ENCODE assay signal across 19 mouse cellular contexts in the genomic region with DNA sequence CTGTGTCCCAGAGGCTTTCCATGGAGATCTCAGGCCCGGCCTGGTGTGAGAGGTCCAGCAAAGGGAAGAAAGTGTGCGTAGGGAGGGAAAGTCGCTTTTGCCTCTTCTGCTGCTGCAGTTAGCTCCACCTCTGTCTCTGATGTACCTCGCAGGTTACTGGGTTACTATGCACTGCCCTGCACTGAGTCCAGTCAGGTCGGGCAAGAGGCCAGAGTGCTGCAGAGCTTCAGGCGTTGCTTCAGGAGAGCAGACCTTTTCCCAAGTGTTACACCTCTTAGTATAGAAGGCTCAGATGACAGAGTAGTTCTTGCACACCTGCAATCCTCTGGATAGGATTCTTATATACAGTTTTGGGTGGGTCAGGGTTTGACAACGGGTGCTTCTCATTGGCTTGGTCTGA.
DNase-seq lines count a peak whose midpoint lies in the region; ATAC-seq lines count a peak whose summit lies in the region.
"Had no signal": no experiment of that assay in that cellular context is flagged by ENCODE, and none has a peak within 500 bp of the region (broad histone marks: within the 10 kb centered on the region; RNA-seq: fewer than 3 reads in every experiment).

No protein-coding gene starts in this region.

- ATAC-seq in cerebellum, adult (ENCODE audit: insufficient number of reproducible peaks, low FRiP score, low TSS enrichment): 0 out of 2 replicates have a peak, but pooled peaks have one; percentile 59
- ATAC-seq: activated CD4-positive, CD25-positive, alpha-beta regulatory T cell, adult 4 months; forebrain, embryonic 13.5 days; midbrain, embryonic 15.5 days had no signal

- no peak for DNase-seq in cerebellum, postnatal 4 days (ENCODE audit: low spot score in 2 of 2)
- DNase-seq in cerebellum, adult 11-12 months: peak; percentile 55
- DNase-seq in cerebellum, postnatal 10 days: peak; percentile 23 to 30
- peak; percentile 5 for DNase-seq in kidney, postnatal 10 days
- no peak for DNase-seq in gastrocnemius, adult 18-20 months (ENCODE audit: low spot score)
- no peak for DNase-seq in adrenal gland, postnatal 4 days (ENCODE audit: low spot score in 2 of 2)
- no peak for DNase-seq in urinary bladder, postnatal 36 days (ENCODE audit: low spot score in 2 of 2)
- DNase-seq: adrenal gland, postnatal 10 days; gastrocnemius, postnatal 10 days; heart, adult 2 months; heart, postnatal 36 days; layer of hippocampus, adult 9-11 months; left cerebral cortex, postnatal 4 days; lung, postnatal 4 days; thymus, postnatal 14 days had no signal

Comparison
In these comparisons a context has a peak if more than half of its experiments do, and no peak if none do; other contexts are left out.
1. DNase-seq: peak in cerebellum, adult 11-12 months (single experiment), cerebellum, postnatal 10 days (2 of 2) and kidney, postnatal 10 days (single experiment); none in cerebellum, postnatal 4 days (0 of 2), gastrocnemius, adult 18-20 months (single experiment), adrenal gland, postnatal 4 days (0 of 2) and urinary bladder, postnatal 36 days (0 of 2).